Mouse (Mus musculus) ES-E14 (cell line): ENCODE data around the gene Dync1i1. TPM values are rescaled to one million over a fixed set of nuclear protein-coding genes. Genes with fewer than 3 reads are reported as not detected.
A peak's percentile ranks its signal among the peaks of the same experiment; 100 is the strongest.

ENCODE experiments used
- DNase-seq: peaks from one replicate; pipeline ENCODE4 v3.0.0-alpha.2; 2013; ENCODE audit warnings: low read depth, low spot score
- H3K27ac ChIP-seq: 2 replicates; pipeline ENCODE4 v1.5.1; 2012; ENCODE audit warnings: low read depth, mild to moderate bottlenecking, low read length, moderate library complexity, mixed read lengths; ENCODE audit not compliant: poor library complexity, insufficient read depth, severe bottlenecking
- H3K36me3 ChIP-seq: 2 replicates; pipeline ENCODE4 v1.6.1; 2012; ENCODE audit warnings: mild to moderate bottlenecking, low read length, moderate library complexity, mixed read lengths; ENCODE audit not compliant: control insufficient read depth, poor library complexity, insufficient read depth, severe bottlenecking
- H3K4me1 ChIP-seq, 2 experiments: fragments of 150-350 bp in 1 of 2; sonication (generic) in 1 of 2; 2 replicates each; pipeline ENCODE4 v1.6.1; 2012; ENCODE audit warnings: low read length in 2 of 2, mild to moderate bottlenecking in 1 of 2, mixed read lengths in 1 of 2; ENCODE audit not compliant: control insufficient read depth in 2 of 2, insufficient read depth in 2 of 2, poor library complexity in 1 of 2
- H3K4me3 ChIP-seq, 2 experiments: fragments of 150-350 bp in 1 of 2; sonication (generic) in 1 of 2; 2 replicates each; pipeline ENCODE4 v1.5.1; 2012; ENCODE audit warnings: low read length in 2 of 2, low read depth in 1 of 2, mild to moderate bottlenecking in 1 of 2, mixed read lengths in 1 of 2; ENCODE audit not compliant: insufficient read depth in 1 of 2, poor library complexity in 1 of 2, severe bottlenecking in 1 of 2
- H3K9ac ChIP-seq: 2 replicates; pipeline ENCODE4 v1.6.1; 2012; ENCODE audit warnings: low read depth, mild to moderate bottlenecking, low read length, mixed read lengths; ENCODE audit not compliant: poor library complexity, insufficient read depth, severe bottlenecking
- H3K9me3 ChIP-seq: fragments of 150-350 bp; sonication (generic); 2 replicates; pipeline ENCODE4 v1.6.1; 2012; ENCODE audit warnings: low read depth, mild to moderate bottlenecking, low read length; ENCODE audit not compliant: control insufficient read depth, insufficient read depth
- CHD2 ChIP-seq: IDR thresholded peaks from 2 replicates; pipeline ENCODE4 v1.6.1; 2014; ENCODE audit warnings: mild to moderate bottlenecking, low read depth, low read length, inconsistent platforms
- HCFC1 ChIP-seq: IDR thresholded peaks from 2 replicates; pipeline ENCODE4 v1.6.1; 2012; ENCODE audit warnings: low read length, inconsistent platforms, borderline replicate concordance; ENCODE audit not compliant: insufficient read depth
- MAFK ChIP-seq: IDR thresholded peaks from 2 replicates; pipeline ENCODE4 v1.6.1; 2014; ENCODE audit warnings: mild to moderate bottlenecking, low read depth, low read length, inconsistent platforms; ENCODE audit not compliant: insufficient read depth
- ZC3H11A ChIP-seq: IDR thresholded peaks from 2 replicates; pipeline ENCODE4 v1.6.1; 2012; ENCODE audit warnings: low read depth, mild to moderate bottlenecking, inconsistent platforms, low read length, borderline replicate concordance
- ZNF384 ChIP-seq: IDR thresholded peaks from 2 replicates; pipeline ENCODE4 v1.6.1; 2012; ENCODE audit warnings: low read depth, low read length, inconsistent platforms
- in situ Hi-C, 2 experiments: fragments of 600-800 bp; cut with MboI; formaldehyde crosslinking; loops; one replicate each; pipeline ENCODE4 v1.15.1; 2025; ENCODE audit warnings: low sequenced_read_pairs in 2 of 2, inconsistent platforms in 1 of 2; ENCODE audit not compliant: unreplicated experiment in 2 of 2
- total RNA-seq: library from RNA; depleted of rRNA; stranded (reverse); fragments of 300-350 nt; gene quantifications from 2 replicates; pipeline ENCODE4 v1.2.3, GENCODE M21; 2012

The Dync1i1 gene
- total RNA-seq, 1 experiment = 0.71 TPM

- Histone ChIP-seq H3K27ac (no peak overlapping the region), H3K4me3 (no peak overlapping the region), H3K4me1 (no peaks in the 10 kb centered on the region), H3K9me3 (no peaks in the 10 kb centered on the region), H3K36me3 (no peaks in the 10 kb centered on the region), H3K9ac (no peak overlapping the region)
- in situ Hi-C loops = loop anchor here (25.0 kb wide), 3 partner anchors 368 to 882 kb away; partner anchors contain the start of genes Dlx5 (in 1 of the 2) and Dlx6 (in 1 of the 2)
- DNase-seq = no peak
- TF ChIP-seq HCFC1 (no peak), ZC3H11A (no peak), CHD2 (no peak), MAFK (no peak), ZNF384 (no peak)
These were observed 279.5 kb downstream of the Dync1i1 start for GRCm38 (mm10) chr6:6004756-6005485.

GRCm38 (mm10) chr6:6005762-6006431, 280.5 kb downstream of the Dync1i1 start:
- in situ Hi-C loops = loop anchor here (25.0 kb wide), 3 partner anchors 369 to 881 kb away; partner anchors contain the start of genes Dlx5 (in 1 of the 2) and Dlx6 (in 1 of the 2)
- no peak for TF ChIP-seq MAFK
- no peak for TF ChIP-seq CHD2
- TF ChIP-seq ZNF384 = no peak
- TF ChIP-seq ZC3H11A = peak; percentile 97
- no peak for TF ChIP-seq HCFC1
- no peaks in the 10 kb centered on the region for H3K9me3 ChIP-seq
- H3K4me3 ChIP-seq = peak overlapping the region; percentile 70 to 82
- no peak overlapping the region for H3K27ac ChIP-seq
- H3K9ac ChIP-seq = peak overlapping the region; percentile 18; the same call in 1 of the 2 replicates
- H3K36me3 ChIP-seq = no peaks in the 10 kb centered on the region
- peak; percentile 54 for DNase-seq
- H3K4me1 ChIP-seq = no peaks in the 10 kb centered on the region

DNA sequence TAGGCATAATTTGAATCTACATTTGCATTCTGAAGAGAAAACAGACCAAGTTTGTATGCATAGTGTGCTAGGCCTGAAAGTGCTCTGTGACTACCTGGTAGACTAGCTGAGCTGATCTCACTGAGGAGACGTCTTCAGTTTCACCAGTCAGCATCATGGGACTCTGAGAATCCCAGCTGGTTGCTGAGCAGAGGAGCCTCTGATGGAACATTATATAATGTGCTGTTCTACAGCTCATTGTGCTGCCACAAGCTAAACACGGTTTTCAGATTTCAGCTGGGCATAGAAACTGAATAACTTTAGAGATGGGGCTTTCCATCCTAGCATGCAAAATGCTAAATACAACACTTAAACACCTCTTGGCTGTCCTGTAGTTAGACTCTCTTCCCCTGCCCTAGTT, 285.9 kb downstream of the Dync1i1 start:
- Histone ChIP-seq H3K27ac (no peak overlapping the region), H3K9ac (no peak overlapping the region), H3K36me3 (no peaks in the 10 kb centered on the region), H3K4me1 (no peaks in the 10 kb centered on the region), H3K4me3 (no peak overlapping the region), H3K9me3 (no peaks in the 10 kb centered on the region)
- DNase-seq = no peak
- TF ChIP-seq ZNF384 (no peak), ZC3H11A (no peak), MAFK (no peak), CHD2 (no peak), HCFC1 (no peak)
- in situ Hi-C loops = loop anchor here (25.0 kb wide), 3 partner anchors 374 to 876 kb away; partner anchors contain the start of genes Dlx5 (in 1 of the 2) and Dlx6 (in 1 of the 2)

- TF ChIP-seq HCFC1 (no peak), CHD2 (no peak), MAFK (no peak), ZNF384 (no peak), ZC3H11A (no peak)
- no peaks in the 10 kb centered on the region for H3K9me3 ChIP-seq
- H3K9ac ChIP-seq = no peak overlapping the region
- DNase-seq = no peak
- H3K4me3 ChIP-seq = no peak overlapping the region
- no peaks in the 10 kb centered on the region for H3K36me3 ChIP-seq
- in situ Hi-C loops = loop anchor here (25.0 kb wide), 3 partner anchors 378 to 872 kb away; partner anchors contain the start of genes Dlx5 (in 1 of the 2) and Dlx6 (in 1 of the 2)
- H3K4me1 ChIP-seq = no peaks in the 10 kb centered on the region
- no peak overlapping the region for H3K27ac ChIP-seq
These were observed 290.2 kb downstream of the Dync1i1 start for GRCm38 (mm10) chr6:6015616-6016015.
